Mouse (Mus musculus) forebrain, embryonic 12.5 days (tissue): ENCODE results near the gene Tmem170b. TPM values are rescaled to one million over a fixed set of nuclear protein-coding genes. Genes with fewer than 3 reads are reported as not detected.

Experiments
- ATAC-seq: fragments of 200-750 bp; cut with Nextera tagmentation; 2 replicates; pipeline ENCODE4 v1.8.0; 2017; ENCODE audit warnings: moderate TSS enrichment; ENCODE audit not compliant: low FRiP score
- H3K27ac ChIP-seq: fragments of 300-500 bp; sonication (generic); 2 replicates; pipeline ENCODE4 v1.5.1; 2016; ENCODE audit warnings: mild to moderate bottlenecking
- H3K27me3 ChIP-seq: fragments of 300-500 bp; sonication (generic); 2 replicates; pipeline ENCODE4 v1.6.1; 2016; ENCODE audit warnings: mild to moderate bottlenecking
- H3K36me3 ChIP-seq: fragments of 300-500 bp; sonication (generic); replicated peaks from 2 replicates; pipeline ENCODE4 v1.6.1; 2016; ENCODE audit warnings: mild to moderate bottlenecking
- H3K4me1 ChIP-seq: fragments of 300-500 bp; sonication (generic); 2 replicates; pipeline ENCODE4 v1.6.1; 2016
- H3K4me2 ChIP-seq: fragments of 300-500 bp; sonication (generic); 2 replicates; pipeline ENCODE4 v1.6.1; 2016; ENCODE audit warnings: mild to moderate bottlenecking, moderate library complexity
- H3K4me3 ChIP-seq: fragments of 300-500 bp; sonication (generic); replicated peaks from 2 replicates; pipeline ENCODE4 v1.5.1; 2016; ENCODE audit warnings: mild to moderate bottlenecking
- H3K9ac ChIP-seq: fragments of 300-500 bp; sonication (generic); 2 replicates; pipeline ENCODE4 v1.6.1; 2016; ENCODE audit warnings: mild to moderate bottlenecking
- H3K9me3 ChIP-seq: fragments of 300-500 bp; sonication (generic); 2 replicates; pipeline ENCODE4 v1.6.1; 2016
- WGBS: fragments of 180-500 bp; shearing (Covaris S2); methylation state at CpG from one replicate; pipeline ENCODE4 v1.1.7; 2016; 5-methylcytosine and 5-hydroxymethylcytosine counted together
- polyA plus RNA-seq: library from polyadenylated mRNA; unstranded; fragments of >200 nt; fragmentation: Nextera tagmentation; extraction: Ambion mirVana; gene quantifications from 2 replicates; pipeline ENCODE4 v1.2.1, GENCODE M21; 2016

Gene Tmem170b
- polyA plus RNA-seq, 1 experiment from 2014 or later = 26.9 TPM

DNA sequence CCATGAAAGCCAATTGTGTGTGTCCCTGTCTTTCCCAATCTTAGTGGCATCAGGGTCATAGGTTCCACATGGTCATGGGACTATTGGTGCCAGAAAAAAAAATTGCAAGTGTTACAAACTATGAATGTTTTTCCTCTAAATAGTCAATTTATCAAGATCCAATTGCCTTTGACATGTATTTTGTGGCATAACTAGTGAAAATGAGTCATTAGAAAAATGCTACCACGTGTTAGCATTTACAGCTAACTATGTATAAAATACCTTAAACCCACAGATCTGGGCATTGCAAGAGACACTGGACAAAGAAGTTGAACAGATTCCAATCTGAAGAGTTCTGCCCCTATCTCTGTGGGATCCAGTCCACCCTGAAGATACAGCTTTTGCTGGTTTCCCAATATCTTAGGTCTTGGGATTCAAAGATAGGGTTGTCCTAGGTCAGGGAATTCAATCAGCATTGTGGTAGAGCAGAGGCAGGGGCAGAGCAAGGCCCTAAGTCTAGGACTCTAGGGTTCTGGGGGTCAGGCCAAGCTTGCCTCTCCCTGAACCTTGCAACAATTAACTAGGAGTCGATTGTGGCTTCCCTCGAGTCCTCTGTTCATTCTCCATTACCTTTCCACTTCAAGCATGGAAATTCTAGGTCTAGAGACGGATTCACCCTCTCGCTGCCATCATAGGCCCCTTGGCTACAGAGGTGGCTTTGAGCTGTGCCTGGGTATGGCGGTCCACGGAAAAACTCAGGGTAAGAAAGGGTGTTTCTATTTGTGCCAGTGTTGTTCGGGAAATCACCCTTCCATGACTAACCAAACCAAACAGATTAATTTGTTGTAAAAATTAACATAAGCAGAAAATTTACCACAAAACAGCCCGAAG, 70.5 kb downstream of the Tmem170b start:
- H3K4me1 ChIP-seq = no peaks in the 10 kb centered on the region
- no peak for ATAC-seq
- H3K27ac ChIP-seq = no peak overlapping the region

GRCm38 (mm10) chr13:41676836-41677186, 71.1 kb downstream of the Tmem170b start:
- Histone ChIP-seq H3K4me2 (no peak overlapping the region), H3K9me3 (no peaks in the 10 kb centered on the region), H3K9ac (no peak overlapping the region), H3K4me3 (no peak overlapping the region), H3K27me3 (no peaks in the 10 kb centered on the region), H3K4me1 (no peaks in the 10 kb centered on the region), H3K36me3 (no peaks in the 10 kb centered on the region), H3K27ac (no peak overlapping the region)
- 61% methylated on average over 7 of the region's 7 CpGs for WGBS
- no peak for ATAC-seq

More for the DNA sequence above, 70.5 kb downstream of the Tmem170b start:
- Histone ChIP-seq H3K4me3 (no peak overlapping the region), H3K27me3 (no peaks in the 10 kb centered on the region), H3K36me3 (no peaks in the 10 kb centered on the region), H3K9me3 (no peaks in the 10 kb centered on the region), H3K9ac (no peak overlapping the region), H3K4me2 (no peak overlapping the region)
- 88% methylated on average over 9 of the region's 9 CpGs for WGBS

- Histone ChIP-seq H3K4me3 (no peak overlapping the region), H3K27ac (no peak overlapping the region), H3K4me1 (no peaks in the 10 kb centered on the region), H3K9ac (no peak overlapping the region), H3K9me3 (no peaks in the 10 kb centered on the region), H3K27me3 (no peaks in the 10 kb centered on the region), H3K4me2 (no peak overlapping the region), H3K36me3 (no peaks in the 10 kb centered on the region)
- WGBS = 84% methylated on average over 12 of the region's 12 CpGs
- no peak for ATAC-seq
These were observed 75.3 kb downstream of the Tmem170b start for GRCm38 (mm10) chr13:41680854-41681549.

- Histone ChIP-seq H3K4me3 (no peak overlapping the region), H3K4me2 (no peak overlapping the region), H3K27me3 (no peaks in the 10 kb centered on the region), H3K27ac (no peak overlapping the region), H3K9ac (no peak overlapping the region), H3K4me1 (no peaks in the 10 kb centered on the region), H3K9me3 (no peaks in the 10 kb centered on the region), H3K36me3 (no peaks in the 10 kb centered on the region)
- WGBS = 93% methylated on average over 12 of the region's 12 CpGs
- no peak for ATAC-seq
These were observed 76.8 kb downstream of the Tmem170b start for GRCm38 (mm10) chr13:41682341-41683119.

DNA sequence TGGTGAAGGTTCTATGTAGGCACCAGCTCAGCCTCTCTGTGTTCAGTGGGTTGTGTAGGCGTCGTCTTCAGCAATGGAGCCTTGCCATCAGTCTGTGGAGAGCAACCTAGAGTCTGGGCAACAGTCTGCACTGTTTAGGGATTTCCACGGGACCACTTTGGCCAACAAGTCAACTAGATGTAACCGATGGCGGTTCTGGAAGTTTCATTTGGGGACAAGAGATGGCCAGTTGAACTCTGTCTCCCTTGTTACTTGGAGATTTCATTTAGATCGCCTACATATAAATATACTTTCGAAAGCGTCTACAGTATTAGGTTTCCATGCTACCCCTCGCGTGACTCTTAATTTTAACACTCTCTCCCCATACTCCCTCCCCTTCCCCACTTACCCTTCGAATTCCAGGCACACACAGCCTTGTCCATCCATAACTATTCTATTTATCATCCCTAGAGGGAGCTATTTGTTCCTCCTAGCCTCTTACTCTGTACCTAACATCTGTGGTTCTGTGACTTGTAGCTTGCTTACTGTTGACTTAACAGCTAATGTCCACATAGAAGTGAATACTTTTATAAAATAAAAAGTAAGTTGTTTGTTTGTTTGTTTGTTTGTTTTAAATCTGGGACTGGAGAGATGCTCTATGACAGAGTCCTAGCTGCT, 77.8 kb downstream of the Tmem170b start:
- ATAC-seq = no peak
- Histone ChIP-seq H3K27ac (no peak overlapping the region), H3K36me3 (no peaks in the 10 kb centered on the region), H3K4me3 (no peak overlapping the region), H3K4me2 (no peak overlapping the region), H3K4me1 (no peaks in the 10 kb centered on the region), H3K9me3 (no peaks in the 10 kb centered on the region), H3K9ac (no peak overlapping the region), H3K27me3 (no peaks in the 10 kb centered on the region)
- WGBS = 85% methylated on average over 11 of the region's 11 CpGs

- no peak overlapping the region for H3K4me3 ChIP-seq
- no peaks in the 10 kb centered on the region for H3K9me3 ChIP-seq
- no peak overlapping the region for H3K27ac ChIP-seq
- H3K27me3 ChIP-seq = no peaks in the 10 kb centered on the region
- H3K4me1 ChIP-seq = no peaks in the 10 kb centered on the region
- no peaks in the 10 kb centered on the region for H3K36me3 ChIP-seq
- H3K4me2 ChIP-seq = no peak overlapping the region
- ATAC-seq = no peak
- 88% methylated on average over 11 of the region's 11 CpGs for WGBS
- H3K9ac ChIP-seq = no peak overlapping the region
These were observed 79.8 kb downstream of the Tmem170b start for GRCm38 (mm10) chr13:41685499-41685898.

DNA sequence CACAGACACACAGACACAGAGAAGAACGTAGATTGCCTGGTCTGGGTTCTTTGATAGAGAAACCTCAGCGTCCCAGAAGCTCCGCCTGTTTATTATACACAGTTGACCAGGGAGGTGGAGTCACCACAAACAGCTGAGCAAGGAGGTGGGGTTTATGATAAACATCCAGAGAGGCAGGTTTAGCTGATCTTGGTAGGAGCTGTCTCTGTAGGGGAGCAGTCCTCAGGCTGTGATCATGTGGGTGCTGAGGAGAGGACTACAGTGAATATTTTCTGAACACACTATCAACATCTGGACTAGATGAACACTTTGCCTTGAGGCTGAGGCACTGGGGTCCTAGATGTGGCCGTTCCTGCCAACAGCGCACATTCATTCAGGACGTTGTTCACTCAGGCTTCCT, 83.3 kb downstream of the Tmem170b start:
- no peaks in the 10 kb centered on the region for H3K27me3 ChIP-seq
- no peaks in the 10 kb centered on the region for H3K4me1 ChIP-seq
- no peaks in the 10 kb centered on the region for H3K9me3 ChIP-seq
- no peak overlapping the region for H3K9ac ChIP-seq
- H3K4me2 ChIP-seq = no peak overlapping the region
- H3K27ac ChIP-seq = no peak overlapping the region
- no peak for ATAC-seq
- no peak overlapping the region for H3K4me3 ChIP-seq
- WGBS = 85% methylated on average over 6 of the region's 6 CpGs
- H3K36me3 ChIP-seq = no peaks in the 10 kb centered on the region

- Histone ChIP-seq H3K36me3 (no peaks in the 10 kb centered on the region), H3K27me3 (no peaks in the 10 kb centered on the region), H3K4me3 (no peak overlapping the region), H3K9me3 (no peaks in the 10 kb centered on the region), H3K27ac (no peak overlapping the region), H3K4me1 (no peaks in the 10 kb centered on the region), H3K4me2 (no peak overlapping the region), H3K9ac (no peak overlapping the region)
- no peak for ATAC-seq
- WGBS = 71% methylated on average over 5 of the region's 5 CpGs
These were observed 83.9 kb downstream of the Tmem170b start for GRCm38 (mm10) chr13:41689598-41690045.

Other genes starting within 250 kb of the Tmem170b start
- 18.9 and 20.4 TPM in 2 replicates for gene Nedd9, start 118.5 kb upstream of the Tmem170b start, polyA plus RNA-seq
- gene Adtrp, start 241.8 kb downstream of the Tmem170b start, polyA plus RNA-seq = 0.19 and 0.24 TPM in 2 replicates